Mouse (Mus musculus) layer of hippocampus, adult 9-11 months (tissue): Measurements from ENCODE around the gene Pdxdc1.

Experiments
- DNase-seq: peaks from one replicate; pipeline ENCODE4 v3.0.0; 2022

Gene Pdxdc1

GRCm38 (mm10) chr16:13883094-13883774, 19.7 kb downstream of the Pdxdc1 start:
- DNase-seq, result no peak

GRCm38 (mm10) chr16:13875483-13875882, 27.4 kb downstream of the Pdxdc1 start:
- DNase-seq, result peak; percentile 25

DNA sequence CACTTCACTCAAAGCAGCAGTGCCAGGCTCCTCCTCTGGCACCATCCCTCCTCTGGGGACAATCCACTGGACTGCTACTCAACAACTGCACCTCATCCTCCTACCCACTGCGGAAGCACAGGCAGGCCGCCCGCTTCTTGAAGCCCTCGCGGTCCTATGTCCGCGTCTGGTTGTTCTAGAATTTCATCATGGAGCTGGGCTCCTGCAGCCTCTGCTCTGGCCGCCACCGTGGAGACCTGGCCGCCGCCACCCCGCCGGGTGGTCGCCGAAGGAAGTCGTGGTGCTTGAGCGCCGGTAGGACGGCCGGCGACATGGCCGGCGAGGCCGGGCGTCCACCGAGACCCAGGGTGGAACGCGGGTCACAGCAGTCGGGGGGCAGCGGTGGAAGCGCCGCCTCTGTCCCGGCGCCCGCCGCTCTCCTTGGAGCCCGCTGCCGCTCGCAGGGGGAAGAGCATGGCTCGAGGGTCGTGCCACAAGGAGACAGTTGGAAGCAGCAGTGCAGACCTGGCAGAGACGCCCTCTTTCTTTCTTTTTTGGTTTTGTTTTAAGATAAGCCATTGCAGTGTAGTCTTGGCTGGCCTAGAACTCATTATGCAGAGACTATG, 34.9 kb downstream of the Pdxdc1 start:
- DNase-seq, result peak; percentile 14

- peak; percentile 74 for DNase-seq
Observed at GRCm38 (mm10) chr16:13867406-13867805, 35.5 kb downstream of the Pdxdc1 start.

DNA sequence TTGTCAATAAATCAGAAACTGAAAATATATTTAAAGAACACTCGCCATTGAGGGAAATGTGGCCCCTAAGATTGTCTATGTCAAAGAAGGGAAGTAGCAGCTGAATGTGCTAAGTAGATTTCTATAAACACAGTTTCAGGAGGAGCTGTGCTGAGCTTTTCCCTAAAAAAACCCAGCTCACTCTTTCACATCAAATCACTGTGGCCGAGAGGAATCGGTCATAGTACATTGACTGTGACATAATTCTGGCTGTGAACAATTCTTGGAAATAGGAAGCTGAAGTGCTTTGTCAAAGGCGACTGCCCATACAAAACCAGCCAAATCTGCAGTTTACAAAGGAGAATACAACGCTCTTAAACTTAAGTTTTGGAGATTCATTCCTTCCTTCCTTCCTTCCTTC, 36.3 kb downstream of the Pdxdc1 start:
- no peak for DNase-seq

- DNase-seq, result no peak
Observed at GRCm38 (mm10) chr16:13866076-13866475, 36.9 kb downstream of the Pdxdc1 start.

GRCm38 (mm10) chr16:13853886-13854285, 49.0 kb downstream of the Pdxdc1 start:
- DNase-seq, result no peak

GRCm38 (mm10) chr16:13851446-13851845, 51.5 kb downstream of the Pdxdc1 start:
- DNase-seq, result no peak

DNA sequence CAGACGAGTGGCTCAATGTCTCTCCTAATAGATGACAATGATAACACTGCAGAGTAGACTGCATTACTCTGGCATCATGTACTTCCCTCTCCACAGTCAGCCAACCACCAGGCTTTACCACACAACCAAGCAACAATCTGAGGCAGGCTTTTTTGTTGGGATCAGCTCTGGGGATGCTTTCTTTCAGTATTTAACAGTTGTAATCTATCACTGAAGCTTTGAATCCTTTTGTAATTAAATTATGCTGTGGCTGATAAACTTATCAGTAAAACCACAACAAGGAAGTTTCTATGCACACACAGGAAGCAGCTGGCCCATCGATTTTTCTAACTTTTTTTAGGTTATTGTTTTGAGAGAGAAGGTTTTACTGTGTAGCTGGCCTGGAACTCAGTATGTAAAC, 54.6 kb downstream of the Pdxdc1 start:
- no peak for DNase-seq

GRCm38 (mm10) chr16:13846675-13847074, 56.3 kb downstream of the Pdxdc1 start:
- DNase-seq, result no peak

GRCm38 (mm10) chr16:13845031-13845430, 57.9 kb downstream of the Pdxdc1 start:
- DNase-seq, result no peak

GRCm38 (mm10) chr16:13840956-13841355, 62.0 kb downstream of the Pdxdc1 start:
- no peak for DNase-seq

- no peak for DNase-seq
Observed at GRCm38 (mm10) chr16:13840056-13840455, 62.9 kb downstream of the Pdxdc1 start.

GRCm38 (mm10) chr16:13834382-13834781, 68.5 kb downstream of the Pdxdc1 start:
- no peak for DNase-seq

GRCm38 (mm10) chr16:13831606-13832005, 71.3 kb downstream of the Pdxdc1 start:
- no peak for DNase-seq

- no peak for DNase-seq
Observed at GRCm38 (mm10) chr16:13830444-13830843, 72.5 kb downstream of the Pdxdc1 start.

DNA sequence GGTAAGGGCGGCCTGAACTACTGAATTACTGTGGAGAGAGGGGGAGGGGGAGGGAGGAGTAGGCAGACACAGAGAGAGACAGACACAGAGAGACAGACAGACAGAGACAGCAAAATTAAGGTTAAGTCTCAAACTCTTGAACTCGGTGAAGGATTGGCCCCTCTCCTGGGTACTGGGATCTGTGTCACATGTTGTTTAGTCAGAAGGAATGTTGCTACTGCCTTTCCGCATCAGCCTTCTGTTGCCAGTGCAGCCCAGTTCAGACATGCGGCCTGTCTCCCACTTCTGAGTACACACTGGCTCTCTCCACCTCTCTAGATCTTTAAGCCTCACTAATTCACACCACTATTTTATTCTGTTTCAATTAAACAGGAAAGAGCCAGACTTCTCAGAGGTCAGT, 76.4 kb downstream of the Pdxdc1 start:
- DNase-seq, result no peak

DNA sequence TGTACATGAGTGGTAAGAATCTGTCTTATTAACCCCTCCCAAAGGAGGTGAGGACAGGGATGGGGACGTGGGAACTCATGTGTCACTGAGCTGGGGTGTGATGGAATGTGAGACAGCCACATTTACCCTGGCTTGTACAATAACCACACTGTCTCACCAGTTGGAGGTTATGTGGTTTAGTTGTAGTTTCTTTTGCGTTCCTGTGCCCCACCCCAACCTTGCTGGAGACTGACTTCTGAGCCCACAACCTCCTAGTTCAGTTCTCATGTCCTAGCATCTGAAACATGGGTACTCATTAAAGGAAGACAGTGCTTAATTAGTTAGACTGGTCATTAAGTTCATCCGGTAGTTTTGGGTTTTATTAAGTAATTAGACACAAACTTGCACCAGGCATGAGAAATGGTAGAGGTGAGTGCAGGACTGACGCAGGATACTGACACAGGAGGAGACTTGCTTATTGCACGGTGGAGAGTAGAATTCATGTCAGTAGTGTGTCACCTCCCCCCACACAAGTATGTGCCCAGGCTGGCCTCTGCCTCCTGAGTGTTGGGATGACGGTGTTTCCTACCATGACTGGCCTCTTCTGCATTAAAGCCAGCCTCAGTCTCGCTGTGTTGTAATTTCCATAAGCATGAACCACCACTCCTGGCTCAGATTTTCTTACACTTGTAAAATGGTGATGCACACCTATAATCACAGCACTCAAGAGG, 77.0 kb downstream of the Pdxdc1 start:
- no peak for DNase-seq

GRCm38 (mm10) chr16:13820771-13821170, 82.2 kb downstream of the Pdxdc1 start:
- no peak for DNase-seq

DNA sequence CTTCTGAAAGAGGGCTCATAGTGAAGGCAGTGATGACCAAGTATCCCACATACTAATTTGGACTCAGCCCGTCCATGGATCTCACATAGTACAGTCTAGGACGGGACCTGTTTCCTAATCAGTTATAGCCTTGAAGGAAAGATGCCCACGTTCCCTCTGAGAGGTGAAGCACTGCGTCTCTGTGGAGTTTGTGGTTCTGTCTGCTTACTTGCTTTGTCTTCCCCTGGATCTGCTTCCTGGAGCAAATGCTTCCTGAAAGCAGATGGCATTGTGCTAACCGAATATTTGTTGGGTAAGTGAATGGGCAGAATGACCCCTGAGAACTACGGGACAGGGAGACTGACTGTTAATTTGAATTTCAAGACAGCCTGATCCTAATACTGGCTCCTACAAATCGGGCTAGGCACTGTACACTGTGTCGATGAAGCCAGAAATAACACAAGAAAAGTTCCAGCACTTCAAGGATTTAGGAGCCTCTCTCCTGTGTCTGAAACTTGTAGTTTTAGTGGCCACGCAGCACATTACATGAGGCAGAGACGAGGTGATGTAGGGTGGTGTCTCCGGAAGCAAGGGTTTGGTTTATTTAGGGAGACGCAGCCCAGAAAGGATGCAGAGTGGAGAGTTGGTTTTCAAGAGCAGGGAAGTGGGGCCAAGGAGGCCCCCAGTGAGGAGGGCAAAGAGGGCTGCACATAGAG, 83.0 kb downstream of the Pdxdc1 start:
- no peak for DNase-seq

- no peak for DNase-seq
Observed at GRCm38 (mm10) chr16:13819394-13819743, 83.6 kb downstream of the Pdxdc1 start.

- peak; percentile 97 for DNase-seq
Observed at GRCm38 (mm10) chr16:13818560-13819393, 84.2 kb downstream of the Pdxdc1 start, which contains the start of gene Ntan1. Ntan1 (plus strand) TSS chr16:13818845.

- DNase-seq, result no peak
Observed at GRCm38 (mm10) chr16:13813200-13813599, 89.7 kb downstream of the Pdxdc1 start.
